ENCODE assay signal across 21 mouse cellular contexts in genomic region chr10:75945896-75946295, GRCm38 (mm10). TPM values are rescaled to one million over a fixed set of nuclear protein-coding genes. Genes with fewer than 3 reads are reported as not detected.
"Had no signal": no experiment of that assay in that cellular context is flagged by ENCODE, and none has a peak within 500 bp of the region (broad histone marks: within the 10 kb centered on the region; RNA-seq: fewer than 3 reads in every experiment).

No protein-coding gene starts in this region.

- H3K36me3 ChIP-seq: kidney, embryonic 15.5 days; limb, embryonic 13.5 days; midbrain, embryonic 10.5 days; midbrain, embryonic 15.5 days; neural tube, embryonic 13.5 days had no signal

- H3K9ac ChIP-seq: kidney, embryonic 15.5 days; limb, embryonic 13.5 days; liver, embryonic 14.5 days; lung, embryonic 14.5 days; midbrain, embryonic 15.5 days; neural tube, embryonic 13.5 days had no signal

- ATAC-seq: intestine, embryonic 16.5 days; midbrain, embryonic 15.5 days had no signal

- H3K4me3 ChIP-seq: kidney, embryonic 15.5 days; layer of hippocampus, adult 2 months; limb, embryonic 13.5 days; midbrain, embryonic 10.5 days; midbrain, embryonic 15.5 days; neural tube, embryonic 13.5 days had no signal

- H3K27me3 ChIP-seq: kidney, embryonic 15.5 days had no signal

- DNase-seq: kidney, adult 2 months; left cerebral cortex, postnatal 4 days; lung, embryonic 14.5 days; retina, postnatal 1 day; thymus, adult 2 months; thymus, postnatal 25 days had no signal

- H3K9me3 ChIP-seq: kidney, embryonic 15.5 days; limb, embryonic 13.5 days; midbrain, embryonic 10.5 days; midbrain, embryonic 15.5 days; neural tube, embryonic 13.5 days had no signal

- H3K4me2 ChIP-seq: kidney, embryonic 15.5 days; limb, embryonic 13.5 days; lung, embryonic 14.5 days; midbrain, embryonic 15.5 days; neural tube, embryonic 13.5 days had no signal

- H3K27ac ChIP-seq: kidney, embryonic 15.5 days; layer of hippocampus, adult 2 months; limb, embryonic 13.5 days; liver, embryonic 14.5 days; midbrain, embryonic 10.5 days; midbrain, embryonic 15.5 days; neural tube, embryonic 13.5 days had no signal

RNA-seq across cellular contexts. Expression of gene Vpreb3, which starts 3.0 kb away (rescaled TPM):
- total RNA-seq: layer of hippocampus, adult 2 months; layer of hippocampus, postnatal 10 days; left cerebral cortex, postnatal 10 days; left cerebral cortex, postnatal 4 days; megakaryocyte, adult 5-6 weeks had no signal
- polyA plus RNA-seq: urinary bladder, adult 2 months had no signal

RNA-seq across cellular contexts. Expression of gene Gm867, which starts 5.4 kb away (rescaled TPM):
- polyA plus RNA-seq: limb, embryonic 13.5 days; small intestine, adult 2 months; urinary bladder, adult 2 months had no signal

RNA-seq across cellular contexts. Expression of gene Gm5134, which starts 8.4 kb away (rescaled TPM):
- total RNA-seq: layer of hippocampus, adult 2 months; layer of hippocampus, postnatal 10 days; left cerebral cortex, postnatal 4 days; liver, adult 2 months had no signal
- polyA plus RNA-seq: intestine, embryonic 16.5 days; liver, adult 2 months; midbrain, embryonic 15.5 days; neural tube, embryonic 13.5 days; stomach, embryonic 16.5 days had no signal

RNA-seq across cellular contexts. Expression of gene Mmp11, which starts 9.6 kb away (rescaled TPM):
- total RNA-seq: megakaryocyte, adult 5-6 weeks had no signal
